Mouse (Mus musculus): Measurements from ENCODE around the gene Liph. TPM values are rescaled to one million over a fixed set of nuclear protein-coding genes. Genes with fewer than 3 reads are reported as not detected.
"Not testable (repeated sequence)": the region's sequence is repeated elsewhere in the genome, so short reads cannot be mapped to it uniquely, and the experiment has no call there.

Liph gene
- polyA plus RNA-seq, 1 experiment from 2014 or later = 0.07 TPM

- WGBS = 41% methylated on average over 7 of the region's 8 CpGs
- not testable (repeated sequence) for H3K4me2 ChIP-seq; H3K4me3 ChIP-seq; H3K27me3 ChIP-seq (replicated peaks); H3K27ac ChIP-seq (replicated peaks); H3K9me3 ChIP-seq; ATAC-seq (ENCODE audit: extremely low read depth, insufficient number of reproducible peaks, low FRiP score, low TSS enrichment); H3K4me1 ChIP-seq; H3K9ac ChIP-seq
- peaks cover 14% of the 10 kb centered on the region for H3K36me3 ChIP-seq
These were observed 86.6 kb downstream of the Liph start for GRCm38 (mm10) chr16:21908906-21909305.

- no peak overlapping the region for H3K4me2 ChIP-seq
- H3K36me3 ChIP-seq = peaks cover 14% of the 10 kb centered on the region
- H3K27ac ChIP-seq (replicated peaks) = no peak overlapping the region
- H3K9ac ChIP-seq = no peak overlapping the region
- H3K9me3 ChIP-seq = no peaks in the 10 kb centered on the region
- H3K27me3 ChIP-seq (replicated peaks) = no peaks in the 10 kb centered on the region
- H3K4me1 ChIP-seq = no peaks in the 10 kb centered on the region
- no peak for ATAC-seq (ENCODE audit: extremely low read depth, insufficient number of reproducible peaks, low FRiP score, low TSS enrichment)
- H3K4me3 ChIP-seq = no peak overlapping the region
- WGBS = 90% methylated on average over 6 of the region's 6 CpGs
These were observed 88.6 kb downstream of the Liph start for GRCm38 (mm10) chr16:21906902-21907301.

- no peak overlapping the region for H3K4me3 ChIP-seq
- no peaks in the 10 kb centered on the region for H3K9me3 ChIP-seq
- no peak overlapping the region for H3K4me2 ChIP-seq
- H3K27ac ChIP-seq (replicated peaks) = no peak overlapping the region
- peaks cover 12% of the 10 kb centered on the region for H3K36me3 ChIP-seq
- no peaks in the 10 kb centered on the region for H3K27me3 ChIP-seq (replicated peaks)
- no peak for ATAC-seq (ENCODE audit: extremely low read depth, insufficient number of reproducible peaks, low FRiP score, low TSS enrichment)
- H3K4me1 ChIP-seq = no peaks in the 10 kb centered on the region
- 76% methylated on average over 7 of the region's 7 CpGs for WGBS
- H3K9ac ChIP-seq = no peak overlapping the region
These were observed 89.5 kb downstream of the Liph start for GRCm38 (mm10) chr16:21905996-21906395.

GRCm38 (mm10) chr16:21904636-21905035 lies 90.8 kb downstream of the Liph start:
- Histone ChIP-seq H3K4me1 (no peaks in the 10 kb centered on the region), H3K36me3 (peaks cover 11% of the 10 kb centered on the region; the same call in 1 of the 2 replicates), H3K4me2 (no peak overlapping the region), H3K9me3 (no peaks in the 10 kb centered on the region), H3K4me3 (no peak overlapping the region), H3K27ac (replicated peaks) (no peak overlapping the region), H3K9ac (no peak overlapping the region), H3K27me3 (replicated peaks) (no peaks in the 10 kb centered on the region)
- 79% methylated on average over 10 of the region's 10 CpGs for WGBS
- ATAC-seq (ENCODE audit: extremely low read depth, insufficient number of reproducible peaks, low FRiP score, low TSS enrichment) = no peak

Other genes with a start within 250 kb of the Liph start
- 2.2 and 2.5 TPM in 2 replicates for gene Ehhadh, start 207.9 kb downstream of the Liph start, polyA plus RNA-seq (2015; fragmentation: Nextera tagmentation; extraction: Ambion mirVana)
- 0.62 and 0.67 TPM in 2 replicates for gene Map3k13, start 201.3 kb downstream of the Liph start, polyA plus RNA-seq (2015; fragmentation: Nextera tagmentation; extraction: Ambion mirVana)
- gene Tmem41a, start 48.1 kb downstream of the Liph start, polyA plus RNA-seq (2015; fragmentation: Nextera tagmentation; extraction: Ambion mirVana) = 34.9 and 40.9 TPM in 2 replicates
- 23.9 and 24.0 TPM in 2 replicates for gene Senp2, start 13.8 kb upstream of the Liph start, polyA plus RNA-seq (2015; fragmentation: Nextera tagmentation; extraction: Ambion mirVana)
- gene Igf2bp2, start 167.6 kb upstream of the Liph start, polyA plus RNA-seq (2015; fragmentation: Nextera tagmentation; extraction: Ambion mirVana) = 51.4 and 53.2 TPM in 2 replicates

Data from heart, embryonic 13.5 days (tissue).